Mouse (Mus musculus) brown adipose tissue, adult 24 weeks (tissue): ENCODE measurements around the gene Xirp1. TPM values are rescaled to one million over a fixed set of nuclear protein-coding genes. Genes with fewer than 3 reads are reported as not detected.

Experiments
- H3K27ac ChIP-seq: fragments of 200-500 bp; replicated peaks from 2 replicates; pipeline ENCODE4 v1.5.1; 2012; ENCODE audit warnings: low read depth, mild to moderate bottlenecking, low read length
- H3K4me1 ChIP-seq: fragments of 200-500 bp; 2 replicates; pipeline ENCODE4 v1.6.1; 2012; ENCODE audit warnings: low read length, mixed read lengths; ENCODE audit not compliant: control insufficient read depth, insufficient read depth, insufficient read length
- H3K4me3 ChIP-seq: fragments of 200-500 bp; 2 replicates; pipeline ENCODE4 v1.5.1; 2012; ENCODE audit warnings: low read depth, mild to moderate bottlenecking, low read length, moderate library complexity; ENCODE audit not compliant: insufficient read depth
- polyA plus RNA-seq: library from polyadenylated mRNA; stranded (reverse); fragments of >200 nt; gene quantifications from 2 replicates; pipeline ENCODE4 v1.2.4, GENCODE M21; 2012; ENCODE audit not compliant: missing spikeins, insufficient read depth, insufficient read length

Xirp1 gene
- 1.6 and 2.8 TPM in 2 replicates for polyA plus RNA-seq

GRCm38 (mm10) chr9:120023086-120023811, at the start of gene Xirp1:
Gene Xirp1 (minus strand): TSS chr9:120023598.
- H3K4me3 ChIP-seq: no peak within 1 kb of the TSS
- H3K27ac ChIP-seq: no peak within 1 kb of the TSS
- H3K4me1 ChIP-seq: peaks cover 7% of the 10 kb centered on the region

- Histone ChIP-seq H3K27ac (no peak overlapping the region), H3K4me3 (no peak overlapping the region), H3K4me1 (no peaks in the 10 kb centered on the region)
Measured at GRCm38 (mm10) chr9:120073169-120073568, 49.8 kb upstream of the Xirp1 start.

DNA sequence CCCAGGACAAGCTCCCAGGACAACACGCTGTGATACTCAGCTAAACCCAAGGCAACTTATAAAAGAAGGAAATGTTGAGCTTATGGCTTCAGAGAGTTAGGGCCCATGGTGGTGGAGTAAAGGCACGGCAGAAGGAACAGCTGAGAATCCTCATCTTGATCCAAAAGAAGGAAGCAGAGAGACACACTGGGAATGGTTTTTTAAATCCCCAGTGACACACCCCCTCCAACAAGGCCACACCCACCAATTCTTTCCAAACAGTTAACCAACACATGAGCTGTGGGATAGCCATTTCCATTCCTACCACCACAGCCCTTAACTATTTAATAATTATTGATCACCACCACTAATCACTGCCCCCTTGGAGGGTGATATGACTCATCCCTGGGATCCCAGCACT, 47.9 kb upstream of the Xirp1 start:
- Histone ChIP-seq H3K4me3 (no peak overlapping the region), H3K27ac (no peak overlapping the region), H3K4me1 (no peaks in the 10 kb centered on the region)

GRCm38 (mm10) chr9:120069779-120070178, 46.4 kb upstream of the Xirp1 start, which contains the start of gene Cx3cr1:
Gene Cx3cr1 (minus strand): TSS chr9:120069879.
- Histone ChIP-seq H3K4me1 (no peaks in the 10 kb centered on the region), H3K27ac (no peak within 1 kb of the TSS), H3K4me3 (no peak within 1 kb of the TSS)

DNA sequence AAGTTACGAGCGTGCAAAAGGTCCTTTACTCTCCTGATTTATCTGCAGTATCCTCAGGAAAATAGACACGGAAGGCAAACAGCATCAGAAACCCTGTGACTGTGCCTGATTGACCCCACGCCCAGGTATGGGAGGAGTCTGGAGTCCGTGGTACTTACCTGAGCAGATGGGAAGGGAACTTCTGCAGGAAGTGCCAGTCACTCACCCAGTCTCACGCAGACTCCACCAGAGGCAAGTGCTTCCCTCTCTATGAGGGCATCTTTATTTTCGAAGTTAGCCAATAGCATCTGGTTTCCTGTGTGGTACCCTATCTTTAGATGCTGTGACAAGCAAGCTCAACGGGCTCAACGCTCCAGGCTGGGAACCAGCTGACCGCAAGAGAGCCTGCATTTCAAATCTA, 44.6 kb upstream of the Xirp1 start:
- Histone ChIP-seq H3K27ac (no peak overlapping the region), H3K4me3 (no peak overlapping the region), H3K4me1 (no peaks in the 10 kb centered on the region)

DNA sequence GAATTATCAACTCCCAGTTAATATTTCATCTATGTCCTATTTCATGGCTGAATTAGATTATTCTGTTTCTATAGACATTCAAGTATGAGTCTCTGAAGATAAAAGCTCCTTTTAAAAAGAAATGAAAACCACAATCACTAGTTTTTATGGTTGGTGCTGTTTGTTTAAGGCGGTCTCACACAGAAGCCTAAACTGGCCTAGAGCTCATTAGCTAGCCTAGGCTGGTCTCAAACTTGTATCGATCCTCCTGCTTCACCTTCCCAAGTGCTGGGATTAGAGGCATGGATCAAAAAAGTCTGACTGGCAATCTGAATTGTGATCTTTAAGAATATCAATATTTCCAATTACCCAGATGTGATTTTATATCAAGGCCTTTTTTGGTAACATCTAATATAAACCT, 44.2 kb upstream of the Xirp1 start:
- Histone ChIP-seq H3K4me3 (no peak overlapping the region), H3K27ac (no peak overlapping the region), H3K4me1 (no peaks in the 10 kb centered on the region)

DNA sequence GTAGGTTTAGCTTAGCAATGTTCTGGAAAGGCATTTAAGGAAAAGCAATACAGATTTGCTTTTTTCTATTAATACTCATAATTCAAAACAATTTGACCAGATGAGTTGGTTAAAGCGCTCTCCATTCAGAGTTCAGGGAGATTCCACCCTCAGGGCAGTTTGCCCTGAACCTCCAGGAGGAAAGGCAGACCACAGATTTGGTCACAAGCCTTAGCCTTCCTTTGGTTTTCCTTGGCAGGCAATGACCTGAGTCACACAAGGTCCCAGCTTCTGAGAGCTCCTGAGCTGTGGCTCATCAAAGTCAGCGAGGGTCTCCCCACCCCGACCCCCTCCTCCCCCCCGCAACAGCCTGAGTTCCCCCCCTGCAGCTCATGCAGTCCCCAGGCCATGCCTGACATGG, 40.9 kb upstream of the Xirp1 start:
- H3K4me3 ChIP-seq: no peak overlapping the region
- no peak overlapping the region for H3K27ac ChIP-seq
- H3K4me1 ChIP-seq: no peaks in the 10 kb centered on the region

- peaks cover 3% of the 10 kb centered on the region; the same call in 1 of the 2 replicates for H3K4me1 ChIP-seq
- no peak overlapping the region for H3K4me3 ChIP-seq
- no peak overlapping the region for H3K27ac ChIP-seq
Measured at GRCm38 (mm10) chr9:120058730-120059129, 35.3 kb upstream of the Xirp1 start.

- Histone ChIP-seq H3K4me1 (peaks cover 3% of the 10 kb centered on the region; the same call in 1 of the 2 replicates), H3K4me3 (no peak overlapping the region), H3K27ac (no peak overlapping the region)
Measured at GRCm38 (mm10) chr9:120056201-120056600, 32.8 kb upstream of the Xirp1 start.

GRCm38 (mm10) chr9:120054545-120055277, 31.3 kb upstream of the Xirp1 start:
- Histone ChIP-seq H3K4me3 (no peak overlapping the region), H3K4me1 (peaks cover 3% of the 10 kb centered on the region; the same call in 1 of the 2 replicates), H3K27ac (no peak overlapping the region)

- H3K27ac ChIP-seq: no peak overlapping the region
- no peak overlapping the region for H3K4me3 ChIP-seq
- no peaks in the 10 kb centered on the region for H3K4me1 ChIP-seq
Measured at GRCm38 (mm10) chr9:120049407-120049806, 26.0 kb upstream of the Xirp1 start.

GRCm38 (mm10) chr9:120048495-120048894, 25.1 kb upstream of the Xirp1 start:
- Histone ChIP-seq H3K4me3 (no peak overlapping the region), H3K4me1 (no peaks in the 10 kb centered on the region), H3K27ac (no peak overlapping the region)

- Histone ChIP-seq H3K4me1 (no peaks in the 10 kb centered on the region), H3K27ac (no peak overlapping the region), H3K4me3 (no peak overlapping the region)
Measured at GRCm38 (mm10) chr9:120043115-120043514, 19.7 kb upstream of the Xirp1 start.

DNA sequence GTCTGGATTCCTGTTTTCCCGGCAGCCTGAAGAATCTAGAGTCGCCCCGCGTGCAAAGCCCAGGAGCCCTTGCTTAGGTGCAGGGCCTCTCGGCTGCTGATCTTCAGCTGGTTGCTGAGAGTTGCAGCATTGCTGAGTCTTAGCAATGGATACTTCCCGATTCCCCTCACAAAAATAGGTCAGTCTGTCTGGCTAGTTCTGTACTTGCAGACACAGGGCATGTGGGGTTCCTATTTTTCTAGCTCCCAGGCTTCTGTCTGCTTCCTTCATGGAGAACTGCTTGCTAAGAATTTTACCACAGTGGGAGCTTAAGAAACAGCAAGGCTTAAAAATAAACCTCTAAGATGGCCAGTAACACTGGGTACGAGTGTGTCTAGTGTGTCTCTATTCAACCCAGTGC, 14.0 kb upstream of the Xirp1 start:
- H3K27ac ChIP-seq: no peak overlapping the region
- H3K4me3 ChIP-seq: no peak overlapping the region

GRCm38 (mm10) chr9:120034375-120034774, 11.0 kb upstream of the Xirp1 start:
- no peak overlapping the region for H3K27ac ChIP-seq
- no peak overlapping the region for H3K4me3 ChIP-seq
- H3K4me1 ChIP-seq: no peaks in the 10 kb centered on the region

More for the DNA sequence above, 14.0 kb upstream of the Xirp1 start:
- no peaks in the 10 kb centered on the region for H3K4me1 ChIP-seq

- Histone ChIP-seq H3K4me3 (no peak overlapping the region), H3K4me1 (no peaks in the 10 kb centered on the region)
Measured at GRCm38 (mm10) chr9:120032710-120033109, 9.3 kb upstream of the Xirp1 start.

More at GRCm38 (mm10) chr9:120032710-120033109, 9.3 kb upstream of the Xirp1 start:
- no peak overlapping the region for H3K27ac ChIP-seq
